Mouse (Mus musculus) CH12.LX (cell line): Measurements from ENCODE around the gene Sphk2.

ENCODE experiments used
- CTCF ChIP-seq, 2 experiments: IDR thresholded peaks in 1 of 2; conservative IDR thresholded peaks in 1 of 2; 2 replicates each; pipeline ENCODE4 v1.5.1; 2011 to 2012; ENCODE audit warnings: low read depth in 2 of 2, low read length in 2 of 2, improper control_type of control experiment in 1 of 2, inconsistent platforms in 1 of 2, mild to moderate bottlenecking in 1 of 2, moderate library complexity in 1 of 2
- POLR2A ChIP-seq: IDR thresholded peaks from 2 replicates; pipeline ENCODE4 v1.6.1; 2011; ENCODE audit warnings: low read depth, mild to moderate bottlenecking, improper control_type of control experiment, low read length
- ZNF384 ChIP-seq: IDR thresholded peaks from 2 replicates; pipeline ENCODE4 v1.6.1; 2012; ENCODE audit warnings: low read depth, low read length, improper control_type of control experiment, inconsistent platforms

GRCm38 (mm10) chr7:45665303-45666138 lies 52.3 kb downstream of the Sphk2 start:
- TF ChIP-seq CTCF (conservative IDR thresholded peaks at IDR 0.05 in 1 of 2, IDR thresholded peaks at IDR 0.05 in 1 of 2; ENCODE audit: low read depth in 2 of 2, low read length in 2 of 2) (no peak), ZNF384 (no peak), POLR2A (no peak)
